Mouse (Mus musculus) olfactory bulb, adult 2 months (tissue): ENCODE results near the gene Sbno2. TPM values are rescaled to one million over a fixed set of nuclear protein-coding genes. Genes with fewer than 3 reads are reported as not detected.
A peak's percentile ranks its signal among the peaks of the same experiment; 100 is the strongest.

ENCODE experiments used
- H3K27ac ChIP-seq: fragments of 200-500 bp; 2 replicates; pipeline ENCODE4 v1.5.1; 2012; ENCODE audit warnings: low read depth, low read length; ENCODE audit not compliant: insufficient read depth
- H3K4me1 ChIP-seq: fragments of 200-500 bp; 2 replicates; pipeline ENCODE4 v1.6.1; 2012; ENCODE audit warnings: low read length; ENCODE audit not compliant: control insufficient read depth, insufficient read depth
- H3K4me3 ChIP-seq: fragments of 200-500 bp; 2 replicates; pipeline ENCODE4 v1.5.1; 2012; ENCODE audit warnings: mild to moderate bottlenecking, low read depth, low read length, moderate library complexity; ENCODE audit not compliant: insufficient read depth
- CTCF ChIP-seq: fragments of 200-500 bp; IDR thresholded peaks from 2 replicates; pipeline ENCODE4 v1.5.1; 2012; ENCODE audit warnings: low read depth, mild to moderate bottlenecking, low read length, moderate library complexity; ENCODE audit not compliant: insufficient read depth
- POLR2A ChIP-seq: fragments of 200-500 bp; IDR thresholded peaks from 2 replicates; pipeline ENCODE4 v1.6.1; 2012; ENCODE audit warnings: mild to moderate bottlenecking, low read depth, low read length, moderate library complexity; ENCODE audit not compliant: insufficient read depth
- WGBS: fragments of 180-500 bp; shearing (Covaris S2); methylation state at CpG from one replicate; pipeline ENCODE4 v1.1.7; 2018; 5-methylcytosine and 5-hydroxymethylcytosine counted together
- polyA plus RNA-seq: library from polyadenylated mRNA; stranded (reverse); fragments of >200 nt; gene quantifications from 2 replicates; pipeline ENCODE4 v1.2.4, GENCODE M21; 2012; ENCODE audit warnings: low replicate concordance; ENCODE audit not compliant: missing spikeins, insufficient read depth, insufficient read length

Sbno2 gene
- polyA plus RNA-seq, 1 experiment = not detected

- TF ChIP-seq POLR2A = peak; percentile 87
- no peak for TF ChIP-seq CTCF
- Histone ChIP-seq H3K27ac (peak within 1 kb of the TSS; percentile 99), H3K4me1 (peaks cover 36% of the 10 kb centered on the region), H3K4me3 (peak within 1 kb of the TSS; percentile 89)
- under 1% methylated on average over 86 of the region's 94 CpGs for WGBS
Measured at GRCm38 (mm10) chr10:80138553-80139438, 33.4 kb upstream of the Sbno2 start, which contains the start of gene Atp5d. Gene Atp5d, plus strand, starts transcription at chr10:80138632.

GRCm38 (mm10) chr10:80137626-80138552 lies 32.5 kb upstream of the Sbno2 start:
- peak overlapping the region; percentile 89 for H3K4me3 ChIP-seq
- H3K27ac ChIP-seq = peak overlapping the region; percentile 99
- 3% methylated on average over 33 of the region's 33 CpGs for WGBS
- no peak for TF ChIP-seq CTCF
- peaks cover 39% of the 10 kb centered on the region for H3K4me1 ChIP-seq

GRCm38 (mm10) chr10:80136952-80137625 lies 31.7 kb upstream of the Sbno2 start:
- H3K4me3 ChIP-seq = peak overlapping the region; percentile 58
- H3K27ac ChIP-seq = peak overlapping the region; percentile 99
- H3K4me1 ChIP-seq = peaks cover 46% of the 10 kb centered on the region
- 7% methylated on average over 29 of the region's 29 CpGs for WGBS
- no peak for TF ChIP-seq CTCF

- TF ChIP-seq POLR2A = no peak
- TF ChIP-seq CTCF = no peak
- H3K4me3 ChIP-seq = peak overlapping the region; percentile 58
- peak overlapping the region; percentile 95 for H3K27ac ChIP-seq
- H3K4me1 ChIP-seq = peaks cover 52% of the 10 kb centered on the region
- 32% methylated on average over 49 of the region's 49 CpGs for WGBS
Measured at GRCm38 (mm10) chr10:80136179-80136951, 31.0 kb upstream of the Sbno2 start.

GRCm38 (mm10) chr10:80135641-80136040 lies 30.3 kb upstream of the Sbno2 start:
- WGBS = 97% methylated on average over 1 of the region's 1 CpGs
- Histone ChIP-seq H3K4me1 (peaks cover 49% of the 10 kb centered on the region), H3K27ac (no peak overlapping the region), H3K4me3 (no peak overlapping the region)
- TF ChIP-seq CTCF = no peak
- no peak for TF ChIP-seq POLR2A

- H3K4me1 ChIP-seq = peaks cover 50% of the 10 kb centered on the region
- no peak overlapping the region for H3K27ac ChIP-seq
- TF ChIP-seq POLR2A (no peak), CTCF (no peak)
- 84% methylated on average over 10 of the region's 10 CpGs for WGBS
- no peak overlapping the region for H3K4me3 ChIP-seq
Measured at GRCm38 (mm10) chr10:80135161-80135560, 29.8 kb upstream of the Sbno2 start.

GRCm38 (mm10) chr10:80134421-80134820 lies 29.1 kb upstream of the Sbno2 start:
- Histone ChIP-seq H3K27ac (no peak overlapping the region), H3K4me3 (no peak overlapping the region), H3K4me1 (peaks cover 50% of the 10 kb centered on the region)
- WGBS = 85% methylated on average over 9 of the region's 9 CpGs
- TF ChIP-seq POLR2A = no peak
- TF ChIP-seq CTCF = no peak

- H3K4me1 ChIP-seq = peaks cover 43% of the 10 kb centered on the region
- no peak overlapping the region for H3K4me3 ChIP-seq
- no peak for TF ChIP-seq CTCF
- TF ChIP-seq POLR2A = no peak
- peak overlapping the region; percentile 17; the same call in 1 of the 2 replicates for H3K27ac ChIP-seq
- WGBS = 27% methylated on average over 8 of the region's 8 CpGs
Measured at GRCm38 (mm10) chr10:80133226-80133849, 28.0 kb upstream of the Sbno2 start.
